In the genomic region with DNA sequence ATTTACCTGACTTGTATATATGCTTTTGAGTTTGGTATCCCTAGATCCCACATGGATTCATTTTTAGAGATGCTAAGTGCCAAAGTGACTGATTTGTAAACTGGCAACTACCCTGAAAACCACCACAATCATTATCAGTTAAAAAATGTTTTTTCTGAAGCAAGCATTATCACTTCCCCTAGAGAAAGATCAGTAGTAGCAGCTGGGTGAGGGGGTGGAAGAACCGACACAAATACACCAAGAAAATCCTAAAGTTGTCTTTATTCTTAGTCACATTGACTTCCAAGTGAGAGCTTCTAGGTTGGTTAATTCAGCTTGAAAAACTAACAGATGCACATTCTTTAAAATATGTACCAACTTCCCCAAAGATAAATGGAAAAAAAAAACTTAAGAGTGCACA, we compare ENCODE assay signal across 22 mouse cellular contexts. TPM values are rescaled to one million over a fixed set of nuclear protein-coding genes. Genes with fewer than 3 reads are reported as not detected.
A peak's percentile ranks its signal among the peaks of the same experiment; 100 is the strongest.
DNase-seq lines count a peak whose midpoint lies in the region; TF ChIP-seq lines count a peak whose summit lies in the region.
"Had no signal": no experiment of that assay in that cellular context is flagged by ENCODE, and none has a peak within 500 bp of the region (broad histone marks: within the 10 kb centered on the region; RNA-seq: fewer than 3 reads in every experiment).

No protein-coding gene starts in this region.

- no peak overlapping the region for H3K27ac ChIP-seq in left cerebral cortex, adult 2 months
- H3K27ac ChIP-seq: forebrain, embryonic 10.5 days; hindbrain, embryonic 15.5 days; kidney, postnatal 0 days; neural tube, embryonic 13.5 days had no signal

- no peak for TF ChIP-seq CTCF in left cerebral cortex, adult 2 months (IDR thresholded peaks at IDR 0.05)

- DNase-seq in frontal cortex, adult 2 months (ENCODE audit: extremely low spot score in 1 of 2, low spot score in 1 of 2): peak; percentile 29 to 56
- DNase-seq in frontal cortex, postnatal 25 days (ENCODE audit: low spot score in 2 of 2): no peak
- DNase-seq in left cerebral cortex, adult 11 months (ENCODE audit: low spot score): peak; percentile 46
- no peak for DNase-seq in left cerebral cortex, adult 2 months (ENCODE audit: extremely low spot score in 1 of 2, low spot score in 2 of 2)
- peak; percentile 28 to 81 for DNase-seq in left cerebral cortex, postnatal 25 days (ENCODE audit: low spot score in 2 of 2)
- DNase-seq in telencephalon, adult 2 months (ENCODE audit: low read depth, low spot score): peak; percentile 70
- DNase-seq in cerebellum, adult 9-11 months: no peak
- DNase-seq: adrenal gland, postnatal 36 days; cerebellum, adult 11-12 months; cerebellum, postnatal 14 days; forebrain, postnatal 0 days; gastrocnemius, postnatal 10 days; heart, adult 11 months; kidney, adult 2 months; lung, postnatal 4 days; midbrain, embryonic 14.5 days; retina, postnatal 1 day; thymus, postnatal 25 days had no signal

- intact Hi-C loops in left cerebral cortex, adult 2 months (cut with DNase I): no loop called here
- intact Hi-C loops in left cerebral cortex, postnatal 25 days (cut with DNase I): no loop called here

- H3K4me3 ChIP-seq in left cerebral cortex, adult 2 months: no peak overlapping the region
- H3K4me3 ChIP-seq: forebrain, embryonic 10.5 days; hindbrain, embryonic 15.5 days; neural tube, embryonic 13.5 days had no signal

RNA-seq across cellular contexts. Expression of gene Bbs4, which starts 35.0 kb away (rescaled TPM):
- polyA plus RNA-seq in frontal cortex, adult 2 months (2012; rRNA removed): 34.4 and 37.3 TPM in 2 replicates
- total RNA-seq in left cerebral cortex, adult 2 months (2021): 10 to 100 TPM; 41.7 to 44.5 TPM
- total RNA-seq in left cerebral cortex, postnatal 25 days (2021): 10 to 100 TPM; 41.1 to 42.3 TPM

Comparison
In these comparisons a context has a peak if more than half of its experiments do, and no peak if none do; other contexts are left out.
1. DNase-seq: peak in frontal cortex, adult 2 months (2 of 2), left cerebral cortex, adult 11 months (single experiment), left cerebral cortex, postnatal 25 days (2 of 2) and telencephalon, adult 2 months (single experiment); none in frontal cortex, postnatal 25 days (0 of 2), left cerebral cortex, adult 2 months (0 of 2) and cerebellum, adult 9-11 months (single experiment).